Mouse (Mus musculus): ENCODE measurements at regions not wholly inside any gene's neighbourhood (a gene's known extent, or its start where the extent isn't known, plus 50 kb on each side); places are given as distances from the start of the nearest gene placed in this dataset.

GRCm38 (mm10) chr10:16996820-16997466 is 726.1 kb upstream of the Cited2 start:
- DNase-seq (ENCODE audit: low read depth, low spot score): no peak

GRCm38 (mm10) chr10:17001320-17001719 is 721.7 kb upstream of the Cited2 start:
- no peak for DNase-seq (ENCODE audit: low read depth, low spot score)

DNA sequence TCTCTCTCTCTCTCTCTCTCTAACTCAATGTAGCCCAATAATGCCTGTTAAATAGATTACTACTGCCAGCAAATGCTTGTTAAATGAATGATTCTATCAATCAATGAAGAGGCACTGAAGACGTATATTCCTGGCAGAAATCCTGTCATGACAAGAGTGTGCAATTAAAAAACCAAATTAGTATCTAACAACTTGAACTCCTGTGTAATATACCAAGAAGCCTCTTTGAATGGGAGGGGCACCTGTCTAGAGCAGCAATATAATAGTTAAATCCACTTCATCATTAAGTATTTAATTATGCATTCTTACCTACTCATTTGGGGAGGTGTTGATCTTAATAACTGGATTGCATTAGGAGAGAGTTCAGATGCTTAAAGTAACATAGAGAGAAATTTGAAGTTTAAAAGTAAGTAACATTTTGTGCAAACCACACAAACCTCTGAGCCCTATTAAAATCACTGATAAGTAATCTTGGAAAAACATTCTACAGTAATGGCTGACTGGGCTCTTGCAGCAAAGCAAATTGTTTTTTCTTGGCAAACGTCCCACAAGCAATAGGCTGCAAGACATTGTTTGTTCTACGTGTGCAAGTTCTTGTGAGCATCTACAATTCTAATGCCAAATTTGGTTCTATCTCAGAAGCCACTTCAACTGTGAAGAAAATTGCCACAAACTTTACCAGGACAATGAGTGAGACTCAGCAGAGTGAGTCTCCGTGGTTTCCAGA is 719.7 kb upstream of the Cited2 start:
- DNase-seq (ENCODE audit: low read depth, low spot score): no peak

DNA sequence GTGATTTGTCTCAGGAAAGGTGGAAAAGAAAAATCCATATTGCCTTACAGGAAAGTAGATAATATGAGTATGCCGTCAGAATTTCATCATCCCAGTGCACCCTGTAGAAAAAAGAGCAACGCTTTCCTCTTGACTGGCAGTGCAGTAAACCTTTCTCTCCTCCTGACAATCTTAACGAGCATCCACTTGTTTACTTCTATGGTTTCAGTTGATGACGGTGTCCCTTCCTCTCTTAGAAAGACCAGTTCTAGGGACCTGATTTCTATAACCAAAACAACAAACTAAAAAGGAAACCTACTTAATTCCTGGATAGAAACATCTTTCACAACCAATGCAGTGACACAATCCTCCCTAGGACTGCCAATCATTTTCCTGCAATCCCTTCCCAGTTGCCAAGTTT is 714.3 kb upstream of the Cited2 start:
- DNase-seq (ENCODE audit: low read depth, low spot score): no peak

GRCm38 (mm10) chr10:17010047-17010446 is 713.0 kb upstream of the Cited2 start:
- no peak for DNase-seq (ENCODE audit: low read depth, low spot score)

- DNase-seq (ENCODE audit: low read depth, low spot score): no peak
These were observed 711.1 kb upstream of the Cited2 start for GRCm38 (mm10) chr10:17011876-17012275.

GRCm38 (mm10) chr10:17012541-17012975 is 710.5 kb upstream of the Cited2 start:
- no peak for DNase-seq (ENCODE audit: low read depth, low spot score)

- DNase-seq (ENCODE audit: low read depth, low spot score): peak; percentile 60
These were observed 708.2 kb upstream of the Cited2 start for GRCm38 (mm10) chr10:17014826-17015225.

DNA sequence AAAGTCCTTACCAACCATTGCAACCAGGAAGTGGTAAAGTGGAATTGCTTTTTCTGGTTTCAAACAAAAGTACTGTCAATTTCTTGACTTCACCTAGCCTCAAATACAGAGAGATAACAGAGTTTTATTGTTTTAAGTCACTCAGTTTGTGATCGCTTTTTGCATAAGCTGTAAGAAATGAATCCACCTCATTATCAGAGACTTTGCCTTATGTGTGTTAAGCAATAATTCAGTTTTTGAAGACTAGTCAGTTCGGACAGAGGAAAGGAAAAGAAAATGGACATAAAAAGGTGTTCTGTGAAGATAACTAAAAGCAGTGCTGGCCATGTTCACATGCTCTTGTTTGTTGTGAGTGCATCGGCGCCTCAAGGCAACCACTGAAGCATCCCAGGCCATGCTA is 706.2 kb upstream of the Cited2 start:
- DNase-seq (ENCODE audit: low read depth, low spot score): no peak

- no peak for DNase-seq (ENCODE audit: low read depth, low spot score)
These were observed 700.5 kb upstream of the Cited2 start for GRCm38 (mm10) chr10:17022216-17023158.

- DNase-seq (ENCODE audit: low read depth, low spot score): peak; percentile 44
These were observed 699.3 kb upstream of the Cited2 start for GRCm38 (mm10) chr10:17023571-17024293.

- no peak for DNase-seq (ENCODE audit: low read depth, low spot score)
These were observed 698.7 kb upstream of the Cited2 start for GRCm38 (mm10) chr10:17024294-17024665.

DNA sequence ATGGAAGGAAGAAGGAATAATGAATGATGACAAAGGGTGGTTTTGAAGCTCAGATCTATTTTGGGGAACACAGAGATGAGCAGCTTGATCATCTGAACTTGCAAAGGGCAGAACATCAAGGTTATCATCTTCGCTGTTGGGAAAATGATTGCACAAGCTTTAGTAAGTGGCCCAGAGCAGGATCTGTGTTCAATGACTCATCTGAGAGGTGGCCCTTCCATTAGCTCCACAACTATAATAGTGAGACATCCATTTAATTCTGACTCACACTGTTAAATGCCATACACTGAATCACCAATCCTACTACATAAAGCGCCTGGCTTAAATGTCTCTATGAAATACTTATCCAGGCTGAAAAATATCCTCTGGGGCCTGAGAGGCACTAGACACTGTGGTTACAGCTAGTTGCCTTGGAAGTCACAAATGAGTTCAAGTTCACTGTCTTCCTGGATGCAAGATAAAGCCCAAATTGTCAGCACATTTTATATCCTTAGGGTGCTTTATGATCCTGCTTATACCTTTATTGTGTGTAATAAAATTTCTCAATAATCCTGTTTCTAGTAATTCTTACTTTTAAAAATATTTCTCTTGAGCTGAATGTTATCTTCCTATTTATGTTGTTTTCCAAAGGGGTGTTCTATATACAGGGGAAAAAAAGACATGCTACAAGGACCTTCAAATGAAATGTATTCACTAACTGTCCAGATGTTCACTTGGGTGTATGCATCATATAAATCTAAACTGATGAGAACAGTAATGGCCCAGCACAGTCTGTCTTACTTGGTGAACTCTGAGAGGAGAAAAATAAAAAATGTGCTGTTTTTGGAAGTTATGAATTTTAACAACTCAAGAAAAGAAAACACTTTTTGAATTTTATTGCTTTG is 687.9 kb upstream of the Cited2 start:
- DNase-seq (ENCODE audit: low read depth, low spot score): no peak

DNA sequence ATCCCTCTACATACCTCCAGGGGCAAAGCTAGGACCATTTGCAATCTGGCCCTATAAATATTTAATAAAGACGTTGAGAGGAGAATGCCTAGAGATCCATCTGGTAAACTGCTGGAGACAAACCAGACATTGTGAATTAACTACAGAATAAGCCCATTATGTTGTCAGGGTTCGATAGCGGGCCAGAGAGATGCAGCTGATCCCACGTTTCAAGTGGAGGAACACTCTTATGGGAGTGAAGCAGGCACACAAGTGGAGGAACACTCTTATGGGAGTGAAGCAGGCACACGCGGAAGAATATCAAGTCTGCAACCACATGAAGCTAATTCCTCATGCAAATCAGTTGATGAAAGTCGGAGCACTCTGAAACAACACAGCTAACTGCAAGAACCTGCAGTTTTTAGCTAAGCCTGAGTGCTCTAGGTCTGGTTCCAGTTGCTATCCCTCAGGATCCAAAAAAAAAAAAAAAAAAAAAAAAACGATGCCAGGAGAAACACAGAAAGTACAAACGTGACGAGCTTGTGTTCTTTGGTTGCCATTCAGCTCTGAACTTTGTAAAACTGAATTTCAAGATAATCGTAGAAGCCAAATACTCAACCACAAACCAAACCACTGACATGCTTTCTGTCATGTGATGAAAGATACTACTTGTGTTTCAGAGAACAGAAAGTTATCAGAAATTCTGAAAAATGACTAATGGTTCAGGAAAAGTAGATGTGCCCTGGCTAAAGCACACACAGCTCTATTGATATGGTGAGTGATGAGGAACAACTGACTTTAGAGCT is 684.6 kb upstream of the Cited2 start:
- no peak for DNase-seq (ENCODE audit: low read depth, low spot score)

DNA sequence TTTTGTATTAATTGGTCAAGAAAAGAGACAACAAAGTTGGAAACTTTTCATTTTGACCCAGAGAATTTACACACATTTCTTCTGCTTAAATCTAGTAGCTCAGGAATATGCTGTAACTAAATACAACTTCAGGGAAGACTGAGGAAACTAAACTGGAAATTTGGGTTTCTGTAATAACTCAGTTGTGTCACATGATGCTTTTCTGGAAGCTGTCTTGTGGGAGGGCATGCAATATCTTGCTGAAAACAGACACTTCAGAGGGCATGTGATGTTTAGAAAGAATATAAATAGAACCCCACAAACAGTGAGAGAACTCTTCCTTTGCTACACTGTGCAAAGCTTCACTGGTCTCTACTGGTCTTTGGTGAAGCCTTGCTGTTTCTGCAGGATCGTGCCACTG is 680.9 kb upstream of the Cited2 start:
- no peak for DNase-seq (ENCODE audit: low read depth, low spot score)

DNA sequence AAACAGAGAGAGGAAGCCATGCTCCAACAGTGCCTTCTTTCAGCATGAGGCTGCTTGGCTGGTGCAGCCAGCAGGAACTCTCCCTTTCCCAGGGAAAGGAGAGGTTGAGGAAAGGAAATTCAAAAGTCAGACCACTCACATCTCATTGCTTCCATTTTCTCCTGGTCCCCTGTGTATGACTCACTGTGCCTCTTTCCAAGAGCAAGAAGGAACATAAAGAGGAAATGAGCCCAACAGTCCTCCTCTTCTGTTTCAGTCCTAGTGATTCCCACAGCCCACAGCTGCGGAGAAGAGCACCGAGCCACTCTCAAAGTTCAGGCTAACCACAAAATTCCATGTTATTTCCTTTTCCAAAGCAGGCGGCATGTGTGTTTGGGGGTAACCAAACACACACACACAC is 680.0 kb upstream of the Cited2 start:
- DNase-seq (ENCODE audit: low read depth, low spot score): no peak

DNA sequence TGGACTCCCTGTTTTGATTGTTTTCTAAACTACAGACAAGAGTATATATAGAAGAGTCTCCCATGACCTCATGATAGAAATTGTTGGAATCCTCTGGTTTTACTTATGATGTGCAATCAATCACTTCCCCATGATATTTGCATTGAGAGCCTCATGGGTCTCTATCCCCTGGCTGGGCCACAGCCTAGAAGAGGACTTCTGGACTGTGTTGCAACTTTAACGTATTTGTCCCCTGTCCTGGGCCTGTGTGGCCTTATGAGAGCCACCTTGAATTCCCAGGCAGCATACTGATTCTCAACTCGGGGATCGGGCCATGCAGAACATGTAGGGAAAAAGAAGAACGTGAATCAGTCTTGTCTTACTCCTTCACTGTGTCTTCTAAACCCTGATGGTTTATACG is 676.3 kb upstream of the Cited2 start:
- no peak for DNase-seq (ENCODE audit: low read depth, low spot score)

GRCm38 (mm10) chr10:17072906-17073305 is 650.1 kb upstream of the Cited2 start:
- no peak for DNase-seq (ENCODE audit: low read depth, low spot score)

DNA sequence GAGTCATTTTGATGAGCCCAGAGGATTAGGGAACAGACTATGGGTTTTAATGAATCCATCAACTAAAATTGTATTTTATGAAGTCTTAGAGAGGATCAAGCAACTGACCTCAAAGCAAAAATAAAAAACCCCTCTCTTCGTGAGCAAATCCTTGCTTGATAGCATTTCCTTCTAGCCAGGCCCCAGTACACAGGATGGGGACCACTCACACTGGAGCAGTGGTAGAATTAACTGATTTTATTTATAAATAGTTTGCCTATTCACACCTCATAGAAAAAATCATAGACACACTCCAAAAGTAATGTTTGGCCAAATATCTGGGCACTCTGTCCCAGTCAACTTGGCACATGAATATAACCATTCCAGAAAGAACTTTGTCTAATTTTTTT is 649.0 kb upstream of the Cited2 start:
- DNase-seq (ENCODE audit: low read depth, low spot score): no peak

Data from telencephalon, adult 2 months (tissue).